Mouse (Mus musculus): ENCODE data around the gene Krt7. TPM values are rescaled to one million over a fixed set of nuclear protein-coding genes. Genes with fewer than 3 reads are reported as not detected.

The Krt7 gene
- polyA plus RNA-seq, 1 experiment from 2014 or later, result 24.4 TPM

- Histone ChIP-seq H3K27ac (no peak overlapping the region), H3K4me1 (no peaks in the 10 kb centered on the region), H3K9ac (no peak overlapping the region), H3K36me3 (no peaks in the 10 kb centered on the region), H3K4me2 (replicated peaks) (no peak overlapping the region), H3K9me3 (no peaks in the 10 kb centered on the region), H3K4me3 (no peak overlapping the region), H3K27me3 (no peaks in the 10 kb centered on the region)
- 82% methylated on average over 11 of the region's 11 CpGs for WGBS
- no peak for ATAC-seq (ENCODE audit: low FRiP score, low read depth)
These were observed 28.0 kb upstream of the Krt7 start for GRCm38 (mm10) chr15:101382811-101383210.

GRCm38 (mm10) chr15:101384610-101385009 lies 26.2 kb upstream of the Krt7 start:
- no peak for ATAC-seq (ENCODE audit: low FRiP score, low read depth)
- H3K27me3 ChIP-seq, result no peaks in the 10 kb centered on the region
- no peaks in the 10 kb centered on the region for H3K9me3 ChIP-seq
- H3K27ac ChIP-seq, result no peak overlapping the region
- H3K36me3 ChIP-seq, result no peaks in the 10 kb centered on the region
- H3K4me2 ChIP-seq (replicated peaks), result no peak overlapping the region
- H3K4me1 ChIP-seq, result 0 out of 2 replicates have a peak, but pooled peaks cover 6% of the 10 kb centered on the region
- no peak overlapping the region for H3K4me3 ChIP-seq
- no peak overlapping the region for H3K9ac ChIP-seq
- 64% methylated on average over 7 of the region's 7 CpGs for WGBS

DNA sequence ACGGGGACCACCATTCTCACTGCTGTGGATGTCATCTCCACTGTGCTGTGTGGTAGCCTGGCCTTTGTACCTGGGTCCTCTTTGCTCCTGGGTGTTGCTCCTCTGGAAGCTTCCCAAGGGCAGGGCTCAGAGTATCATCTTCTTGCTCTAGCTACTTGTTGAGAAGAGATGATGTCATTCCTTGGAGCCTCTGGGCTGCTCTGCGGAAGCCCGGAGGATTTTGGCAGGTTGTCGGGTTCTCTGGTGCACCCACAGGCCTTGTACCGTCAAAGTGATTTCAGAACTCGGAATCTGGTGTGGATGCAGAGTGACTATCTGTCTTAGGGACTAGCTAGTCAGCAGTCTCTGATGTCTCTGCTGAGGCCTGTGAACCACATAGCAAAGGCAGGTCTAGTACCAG lies 25.8 kb upstream of the Krt7 start:
- Histone ChIP-seq H3K27ac (no peak overlapping the region), H3K4me3 (no peak overlapping the region), H3K4me1 (0 out of 2 replicates have a peak, but pooled peaks cover 6% of the 10 kb centered on the region), H3K9me3 (no peaks in the 10 kb centered on the region), H3K4me2 (replicated peaks) (no peak overlapping the region), H3K36me3 (no peaks in the 10 kb centered on the region), H3K27me3 (no peaks in the 10 kb centered on the region), H3K9ac (no peak overlapping the region)
- no peak for ATAC-seq (ENCODE audit: low FRiP score, low read depth)
- 81% methylated on average over 6 of the region's 6 CpGs for WGBS

- Histone ChIP-seq H3K9me3 (no peaks in the 10 kb centered on the region), H3K4me3 (no peak overlapping the region), H3K27ac (no peak overlapping the region), H3K27me3 (no peaks in the 10 kb centered on the region), H3K4me2 (replicated peaks) (no peak overlapping the region), H3K4me1 (0 out of 2 replicates have a peak, but pooled peaks cover 6% of the 10 kb centered on the region), H3K36me3 (no peaks in the 10 kb centered on the region), H3K9ac (no peak overlapping the region)
- ATAC-seq (ENCODE audit: low FRiP score, low read depth), result no peak
- 58% methylated on average over 3 of the region's 3 CpGs for WGBS
These were observed 23.7 kb upstream of the Krt7 start for GRCm38 (mm10) chr15:101387176-101387575.

DNA sequence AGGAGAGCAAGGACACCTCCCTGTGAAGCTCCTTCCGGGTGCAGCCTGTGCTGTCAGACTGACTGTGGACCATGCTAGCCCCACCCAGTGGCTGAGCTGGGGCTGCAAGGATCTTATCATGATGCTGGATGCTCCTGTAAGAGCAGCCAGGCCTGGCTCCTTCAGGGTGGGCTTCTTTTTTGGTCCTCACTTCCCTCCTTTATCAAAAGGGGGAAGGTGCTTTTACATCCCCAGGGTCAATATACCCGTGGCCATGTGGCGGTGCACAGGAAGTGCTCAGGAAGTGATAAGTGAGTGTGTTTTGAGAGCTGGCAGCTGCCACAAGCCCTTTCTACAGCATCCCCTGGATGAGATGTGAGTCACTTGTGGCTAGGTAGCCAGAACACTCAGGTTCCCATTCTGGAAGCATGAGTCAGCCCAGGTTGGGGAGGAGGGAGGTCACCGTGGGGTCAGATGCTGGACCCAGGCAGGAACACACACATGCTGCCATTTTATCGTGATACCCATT lies 22.8 kb upstream of the Krt7 start:
- no peaks in the 10 kb centered on the region for H3K36me3 ChIP-seq
- 0 out of 2 replicates have a peak, but pooled peaks cover 6% of the 10 kb centered on the region for H3K4me1 ChIP-seq
- no peak for ATAC-seq (ENCODE audit: low FRiP score, low read depth)
- no peak overlapping the region for H3K9ac ChIP-seq
- 45% methylated on average over 5 of the region's 5 CpGs for WGBS
- no peak overlapping the region for H3K4me3 ChIP-seq
- H3K4me2 ChIP-seq (replicated peaks), result no peak overlapping the region
- H3K27ac ChIP-seq, result no peak overlapping the region
- H3K27me3 ChIP-seq, result no peaks in the 10 kb centered on the region
- H3K9me3 ChIP-seq, result no peaks in the 10 kb centered on the region

DNA sequence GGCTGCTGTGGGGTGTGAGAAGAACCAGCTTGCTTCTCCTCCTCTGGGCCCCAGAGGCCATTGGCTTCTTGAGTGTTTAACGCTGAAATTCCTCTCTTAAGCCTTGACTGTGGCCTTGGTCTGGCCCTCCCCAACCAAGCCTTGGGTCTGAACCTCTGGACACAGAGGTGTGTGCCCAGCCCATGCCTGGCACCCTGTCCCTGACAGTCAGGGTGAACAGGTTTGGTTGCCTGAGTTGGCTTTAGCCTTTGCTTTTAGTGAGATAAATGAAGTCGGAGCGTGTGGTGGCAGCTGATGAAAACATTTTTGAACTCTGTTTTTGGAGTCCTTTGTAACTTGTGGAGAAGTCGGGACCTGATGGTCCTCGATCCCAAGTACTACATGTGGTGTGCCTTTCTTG lies 20.6 kb upstream of the Krt7 start:
- Histone ChIP-seq H3K36me3 (no peaks in the 10 kb centered on the region), H3K27me3 (no peaks in the 10 kb centered on the region), H3K4me2 (replicated peaks) (no peak overlapping the region), H3K9me3 (no peaks in the 10 kb centered on the region), H3K4me1 (0 out of 2 replicates have a peak, but pooled peaks cover 6% of the 10 kb centered on the region), H3K4me3 (no peak overlapping the region), H3K27ac (no peak overlapping the region), H3K9ac (no peak overlapping the region)
- 83% methylated on average over 5 of the region's 5 CpGs for WGBS
- ATAC-seq (ENCODE audit: low FRiP score, low read depth), result no peak

DNA sequence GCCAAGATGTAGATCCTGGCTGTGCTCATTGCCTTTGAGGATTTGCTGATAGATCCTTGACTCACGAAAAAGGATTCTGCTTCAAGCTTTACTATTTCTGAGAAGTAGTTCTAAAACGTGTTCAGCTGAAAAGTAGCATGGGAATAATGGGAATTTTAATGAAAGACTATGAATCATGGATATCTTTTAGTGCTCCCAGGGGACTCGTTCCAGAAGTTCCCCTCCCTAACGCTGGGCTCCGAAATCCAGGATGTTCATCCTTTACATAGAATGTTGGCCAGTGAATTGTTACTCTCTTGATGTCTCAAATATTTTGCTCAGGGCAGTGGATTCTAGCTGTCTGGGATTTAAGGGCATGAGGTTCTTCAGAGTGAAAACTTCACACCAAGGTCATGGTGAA lies 18.6 kb upstream of the Krt7 start:
- ATAC-seq (ENCODE audit: low FRiP score, low read depth), result no peak
- Histone ChIP-seq H3K4me2 (replicated peaks) (no peak overlapping the region), H3K27ac (no peak overlapping the region), H3K9me3 (no peaks in the 10 kb centered on the region), H3K4me1 (peaks cover 22% of the 10 kb centered on the region), H3K27me3 (no peaks in the 10 kb centered on the region), H3K4me3 (no peak overlapping the region), H3K36me3 (no peaks in the 10 kb centered on the region), H3K9ac (no peak overlapping the region)
- 60% methylated on average over 5 of the region's 5 CpGs for WGBS

- no peak overlapping the region for H3K4me2 ChIP-seq (replicated peaks)
- no peaks in the 10 kb centered on the region for H3K36me3 ChIP-seq
- no peak overlapping the region for H3K4me3 ChIP-seq
- no peak overlapping the region for H3K27ac ChIP-seq
- ATAC-seq (ENCODE audit: low FRiP score, low read depth), result no peak
- 62% methylated on average over 7 of the region's 7 CpGs for WGBS
- H3K4me1 ChIP-seq, result peaks cover 16% of the 10 kb centered on the region
- no peaks in the 10 kb centered on the region for H3K27me3 ChIP-seq
- H3K9ac ChIP-seq, result no peak overlapping the region
- H3K9me3 ChIP-seq, result no peaks in the 10 kb centered on the region
These were observed 15.9 kb upstream of the Krt7 start for GRCm38 (mm10) chr15:101394908-101395307.

DNA sequence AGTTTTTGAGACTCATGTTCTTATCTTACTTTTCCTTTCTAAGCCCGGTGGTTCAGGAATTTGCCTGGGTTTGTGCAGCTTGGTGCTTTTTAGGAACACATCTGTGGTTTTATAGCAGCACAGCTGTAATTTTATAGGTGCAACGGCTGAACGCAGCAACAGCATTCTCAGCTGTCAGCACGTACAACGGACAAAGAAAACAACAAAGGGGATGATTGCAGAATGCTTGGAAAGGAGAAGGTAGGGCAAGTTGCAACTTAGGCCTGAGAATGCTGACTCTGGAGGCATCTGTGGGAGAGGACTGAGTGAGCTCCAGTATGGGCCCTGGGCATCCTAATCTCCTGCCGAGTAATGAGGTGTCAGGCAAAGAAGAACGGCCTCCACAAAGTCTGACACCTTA lies 14.4 kb upstream of the Krt7 start:
- Histone ChIP-seq H3K27me3 (no peaks in the 10 kb centered on the region), H3K36me3 (no peaks in the 10 kb centered on the region), H3K9ac (no peak overlapping the region), H3K4me2 (replicated peaks) (peak overlapping the region; percentile 30; the same call in 1 of the 2 replicates), H3K9me3 (no peaks in the 10 kb centered on the region), H3K4me3 (no peak overlapping the region), H3K4me1 (peaks cover 16% of the 10 kb centered on the region), H3K27ac (peak overlapping the region; percentile 28; the same call in 1 of the 2 replicates)
- ATAC-seq (ENCODE audit: low FRiP score, low read depth), result peak; percentile 44; the same call in 1 of the 2 replicates
- WGBS, result 5% methylated on average over 7 of the region's 7 CpGs

DNA sequence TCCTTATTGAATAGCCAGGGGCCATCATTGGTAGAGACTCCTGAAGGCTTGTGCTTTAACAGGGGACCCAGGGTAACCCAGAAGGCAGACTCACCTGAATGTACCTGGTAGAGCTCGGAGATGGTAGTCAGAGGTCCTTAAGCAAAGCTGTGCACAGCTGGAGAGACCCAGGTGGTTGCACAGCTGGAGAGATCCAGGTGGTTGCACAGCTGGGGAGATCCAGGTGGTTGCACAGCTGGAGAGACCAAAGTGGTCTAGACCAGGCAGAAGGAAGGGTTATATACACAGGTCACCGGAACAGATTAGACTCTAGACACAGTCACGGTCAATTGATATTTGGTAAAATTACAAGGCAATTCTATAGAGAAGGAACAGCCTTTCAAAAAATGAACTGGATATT lies 13.9 kb upstream of the Krt7 start:
- Histone ChIP-seq H3K36me3 (no peaks in the 10 kb centered on the region), H3K27me3 (no peaks in the 10 kb centered on the region), H3K27ac (peak overlapping the region; percentile 28; the same call in 1 of the 2 replicates), H3K4me2 (replicated peaks) (peak overlapping the region; percentile 30; the same call in 1 of the 2 replicates), H3K4me1 (peaks cover 16% of the 10 kb centered on the region), H3K4me3 (no peak overlapping the region), H3K9ac (no peak overlapping the region), H3K9me3 (no peaks in the 10 kb centered on the region)
- WGBS, result 51% methylated on average over 3 of the region's 3 CpGs
- no peak for ATAC-seq (ENCODE audit: low FRiP score, low read depth)

- no peaks in the 10 kb centered on the region for H3K36me3 ChIP-seq
- no peak overlapping the region for H3K4me2 ChIP-seq (replicated peaks)
- no peak overlapping the region for H3K27ac ChIP-seq
- H3K27me3 ChIP-seq, result no peaks in the 10 kb centered on the region
- peaks cover 16% of the 10 kb centered on the region for H3K4me1 ChIP-seq
- H3K9ac ChIP-seq, result no peak overlapping the region
- no peak for ATAC-seq (ENCODE audit: low FRiP score, low read depth)
- 87% methylated on average over 2 of the region's 2 CpGs for WGBS
- no peak overlapping the region for H3K4me3 ChIP-seq
- H3K9me3 ChIP-seq, result no peaks in the 10 kb centered on the region
These were observed 13.2 kb upstream of the Krt7 start for GRCm38 (mm10) chr15:101397683-101398082.

DNA sequence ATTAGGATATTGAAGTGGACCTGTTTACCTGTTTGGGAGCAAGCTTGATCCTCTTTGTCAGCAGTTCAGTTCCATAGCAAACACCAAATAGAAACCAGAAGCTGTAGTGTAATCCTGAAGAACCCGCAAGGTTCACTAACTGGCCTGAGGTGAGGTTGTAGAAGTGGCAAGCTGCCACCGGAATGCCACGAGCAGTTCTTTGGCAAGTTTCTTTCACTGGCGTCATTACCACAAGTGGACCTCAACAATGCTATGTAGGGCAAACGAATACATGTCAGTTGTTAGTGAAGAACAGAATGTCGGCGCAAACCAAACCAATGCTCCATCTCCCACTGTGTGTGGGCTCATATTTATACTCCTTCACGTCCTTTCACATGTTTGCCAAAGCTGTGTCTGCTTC lies 12.6 kb upstream of the Krt7 start:
- 80% methylated on average over 8 of the region's 8 CpGs for WGBS
- H3K9ac ChIP-seq, result no peak overlapping the region
- H3K27ac ChIP-seq, result no peak overlapping the region
- no peaks in the 10 kb centered on the region for H3K36me3 ChIP-seq
- no peak overlapping the region for H3K4me3 ChIP-seq
- ATAC-seq (ENCODE audit: low FRiP score, low read depth), result no peak
- no peaks in the 10 kb centered on the region for H3K27me3 ChIP-seq
- H3K4me2 ChIP-seq (replicated peaks), result no peak overlapping the region
- no peaks in the 10 kb centered on the region for H3K9me3 ChIP-seq
- peaks cover 16% of the 10 kb centered on the region for H3K4me1 ChIP-seq

- Histone ChIP-seq H3K36me3 (no peaks in the 10 kb centered on the region), H3K27ac (no peak overlapping the region), H3K27me3 (peaks cover 38% of the 10 kb centered on the region), H3K4me1 (peaks cover 35% of the 10 kb centered on the region), H3K4me3 (peak overlapping the region; percentile 22), H3K4me2 (replicated peaks) (peak overlapping the region; percentile 47), H3K9me3 (no peaks in the 10 kb centered on the region), H3K9ac (peak overlapping the region; percentile 39; the same call in 1 of the 2 replicates)
- no peak for ATAC-seq (ENCODE audit: low FRiP score, low read depth)
- 24% methylated on average over 31 of the region's 31 CpGs for WGBS
These were observed 1.3 kb downstream of the Krt7 start for GRCm38 (mm10) chr15:101412188-101412587.
